In genomic region chr1:174675316-174675715, GRCm38 (mm10) we compare ENCODE assay signal across 16 mouse cellular contexts.
"Had no signal": no experiment of that assay in that cellular context is flagged by ENCODE, and none has a peak within 500 bp of the region (broad histone marks: within the 10 kb centered on the region; RNA-seq: fewer than 3 reads in every experiment).

No protein-coding gene starts in this region.

- H3K4me1 ChIP-seq: liver, embryonic 12.5 days; midbrain, embryonic 10.5 days; midbrain, embryonic 12.5 days had no signal

- H3K27me3 ChIP-seq: liver, embryonic 12.5 days; midbrain, embryonic 12.5 days; neural tube, embryonic 13.5 days; neural tube, embryonic 15.5 days had no signal

- H3K4me2 ChIP-seq: liver, embryonic 12.5 days; midbrain, embryonic 12.5 days; neural tube, embryonic 13.5 days; neural tube, embryonic 15.5 days had no signal

- H3K9me3 ChIP-seq: liver, embryonic 12.5 days; midbrain, embryonic 10.5 days; midbrain, embryonic 12.5 days; neural tube, embryonic 13.5 days; neural tube, embryonic 15.5 days had no signal

- DNase-seq: lung, adult 2 months; lung, postnatal 36 days; midbrain, embryonic 14.5 days; retina, postnatal 1 day; right cerebral cortex, adult 18-20 months; right cerebral cortex, postnatal 25 days; thymus, adult 18-20 months; thymus, postnatal 36 days had no signal

- H3K36me3 ChIP-seq: liver, embryonic 12.5 days; midbrain, embryonic 12.5 days; neural tube, embryonic 13.5 days; neural tube, embryonic 15.5 days had no signal

- H3K27ac ChIP-seq: liver, embryonic 12.5 days; liver, embryonic 14.5 days; midbrain, embryonic 10.5 days; midbrain, embryonic 12.5 days; neural tube, embryonic 13.5 days; neural tube, embryonic 15.5 days had no signal

- ATAC-seq: liver, embryonic 12.5 days; midbrain, embryonic 16.5 days had no signal

- H3K9ac ChIP-seq: liver, embryonic 12.5 days; liver, embryonic 14.5 days; midbrain, embryonic 12.5 days; neural tube, embryonic 13.5 days; neural tube, embryonic 15.5 days had no signal

- H3K4me3 ChIP-seq: liver, embryonic 12.5 days; midbrain, embryonic 10.5 days; midbrain, embryonic 12.5 days; myocyte; neural tube, embryonic 13.5 days; neural tube, embryonic 15.5 days had no signal
